Mouse (Mus musculus): ENCODE data around the gene Cdk5.

Cdk5 gene

DNA sequence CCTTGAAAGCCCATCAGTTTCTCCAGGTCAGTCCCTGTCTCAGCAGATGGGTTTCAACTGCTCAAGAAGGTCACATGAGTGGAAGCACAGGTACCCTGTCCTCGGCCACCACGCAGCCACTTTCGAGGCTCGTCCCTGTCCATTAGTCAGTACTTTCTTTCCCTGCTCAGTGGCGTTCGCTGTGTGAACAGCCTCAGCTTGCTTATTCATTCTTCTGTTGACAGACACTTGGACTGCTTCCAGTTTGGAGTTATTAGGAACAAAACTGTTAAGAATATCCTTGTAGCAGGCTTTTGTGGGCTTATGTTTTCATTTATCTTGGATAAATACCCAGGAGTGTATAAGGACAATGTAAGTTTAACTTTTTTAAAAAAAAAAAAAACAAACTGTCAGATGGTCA is 49.1 kb downstream of the Cdk5 start:
- DNase-seq (ENCODE audit: low read depth) = peak; percentile 54

DNA sequence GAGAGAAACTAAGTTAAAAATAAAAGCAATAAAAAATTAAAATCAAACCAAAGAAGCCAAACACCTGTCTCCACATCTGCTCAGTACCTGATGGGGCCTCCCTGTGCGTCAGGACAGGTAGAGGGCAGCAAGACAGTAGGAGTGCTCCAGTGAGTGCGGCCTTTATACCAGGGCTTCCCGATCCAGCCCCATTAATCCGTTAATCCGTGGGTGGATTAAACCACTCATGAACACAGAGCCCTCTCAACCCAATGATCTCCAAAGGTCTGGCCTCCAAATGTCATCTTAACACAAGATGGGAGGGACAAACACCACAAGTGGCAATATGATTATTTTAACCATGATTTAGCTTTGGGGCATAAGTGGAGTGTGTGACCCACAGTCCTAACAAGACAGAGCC is 49.5 kb downstream of the Cdk5 start:
- DNase-seq (ENCODE audit: low read depth) = no peak

DNA sequence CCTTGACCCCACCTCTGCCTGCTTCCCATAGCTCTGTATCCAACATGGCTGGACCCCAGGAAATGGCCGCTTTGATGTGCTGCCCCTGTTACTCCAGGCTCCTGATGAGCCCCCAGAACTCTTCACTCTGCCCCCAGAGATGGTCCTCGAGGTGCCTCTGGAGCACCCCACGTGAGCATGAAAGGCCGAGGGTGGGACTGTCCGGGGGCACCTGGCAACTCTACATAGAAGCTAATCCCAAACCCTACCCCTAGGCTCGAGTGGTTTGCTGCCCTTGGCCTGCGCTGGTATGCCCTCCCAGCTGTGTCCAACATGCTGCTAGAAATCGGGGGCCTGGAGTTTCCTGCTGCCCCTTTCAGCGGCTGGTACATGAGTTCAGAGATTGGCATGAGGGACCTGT is 53.6 kb downstream of the Cdk5 start:
- no peak for DNase-seq (ENCODE audit: low read depth)

Data from fibroblast of lung, adult 2 months (primary cell).